In genomic region chr1:74250096-74250495, GRCm38 (mm10) we compare ENCODE assay signal across 15 mouse cellular contexts. TPM values are rescaled to one million over a fixed set of nuclear protein-coding genes. Genes with fewer than 3 reads are reported as not detected.
DNase-seq lines count a peak whose midpoint lies in the region; ATAC-seq and TF ChIP-seq lines count a peak whose summit lies in the region.
"Had no signal": no experiment of that assay in that cellular context is flagged by ENCODE, and none has a peak within 500 bp of the region (broad histone marks: within the 10 kb centered on the region; RNA-seq: fewer than 3 reads in every experiment).

No protein-coding gene starts in this region.

- no peaks in the 10 kb centered on the region for H3K9me3 ChIP-seq in heart, embryonic 12.5 days (replicated peaks)
- H3K9me3 ChIP-seq in liver, embryonic 11.5 days (ENCODE audit: control insufficient read depth, low read length): no peaks in the 10 kb centered on the region
- no peaks in the 10 kb centered on the region for H3K9me3 ChIP-seq in intestine, postnatal 0 days (ENCODE audit: control insufficient read depth)
- no peaks in the 10 kb centered on the region for H3K9me3 ChIP-seq in forebrain, embryonic 11.5 days (ENCODE audit: control insufficient read depth, low read length)
- H3K9me3 ChIP-seq: hindbrain, embryonic 10.5 days; midbrain, embryonic 12.5 days had no signal

- TF ChIP-seq POLR2A in heart, adult 2 months (IDR thresholded peaks at IDR 0.05; ENCODE audit: insufficient read depth, low read depth, low read length): no peak
- TF ChIP-seq POLR2A in liver, adult 2 months (IDR thresholded peaks at IDR 0.05; ENCODE audit: extremely low read depth, insufficient read depth, low read length): no peak
- no peak for TF ChIP-seq POLR2A in small intestine, adult 2 months (IDR thresholded peaks at IDR 0.05; ENCODE audit: low read depth, low read length)

- DNase-seq in heart, adult 2 months: no peak
- peak; percentile 71 for DNase-seq in liver, adult 2 months (ENCODE audit: extremely low read depth, low read depth, low spot score)
- no peak for DNase-seq in liver, embryonic 11.5 days (ENCODE audit: low spot score)
- DNase-seq in forebrain, embryonic 11.5 days (ENCODE audit: low spot score): no peak
- DNase-seq in thymus, postnatal 14 days: no peak
- DNase-seq: adrenal gland, adult 2 months; cerebellum, adult 8-10 months; right cerebral cortex, postnatal 25 days had no signal

- TF ChIP-seq EP300 in heart, adult 2 months (IDR thresholded peaks at IDR 0.05; ENCODE audit: insufficient read depth, low read depth, low read length): no peak

- peak overlapping the region; percentile 21; the same call in 1 of the 2 replicates for H3K27ac ChIP-seq in heart, adult 2 months
- H3K27ac ChIP-seq in heart, embryonic 12.5 days (ENCODE audit: poor library complexity, severe bottlenecking): no peak overlapping the region
- H3K27ac ChIP-seq in liver, adult 2 months (replicated peaks; ENCODE audit: insufficient read depth, low read depth, low read length): peak overlapping the region; percentile 82
- H3K27ac ChIP-seq in liver, embryonic 11.5 days (ENCODE audit: low read depth, low read length): no peak overlapping the region
- peak overlapping the region; percentile 11 for H3K27ac ChIP-seq in intestine, postnatal 0 days (ENCODE audit: low read depth, low read length)
- H3K27ac ChIP-seq in small intestine, adult 2 months (ENCODE audit: insufficient read depth, low read depth, low read length): peak overlapping the region; percentile 99
- no peak overlapping the region for H3K27ac ChIP-seq in forebrain, embryonic 11.5 days (ENCODE audit: low read depth, low read length)
- H3K27ac ChIP-seq: hindbrain, embryonic 10.5 days; midbrain, embryonic 12.5 days had no signal

- peaks cover 21% of the 10 kb centered on the region for H3K4me1 ChIP-seq in heart, adult 2 months (ENCODE audit: control insufficient read depth, insufficient read depth, low read length)
- H3K4me1 ChIP-seq in heart, embryonic 12.5 days (replicated peaks): peaks cover 31% of the 10 kb centered on the region
- H3K4me1 ChIP-seq in liver, adult 2 months (ENCODE audit: control insufficient read depth, insufficient read depth, low read length): peaks cover 20% of the 10 kb centered on the region; the same call in 1 of the 2 replicates
- peaks cover 14% of the 10 kb centered on the region for H3K4me1 ChIP-seq in liver, embryonic 11.5 days (replicated peaks; ENCODE audit: control insufficient read depth, insufficient read depth, low read length)
- H3K4me1 ChIP-seq in intestine, postnatal 0 days (replicated peaks; ENCODE audit: control insufficient read depth, insufficient read depth, low read length): peaks cover 11% of the 10 kb centered on the region
- H3K4me1 ChIP-seq in small intestine, adult 2 months (ENCODE audit: control insufficient read depth, insufficient read depth, insufficient read length, low read length): peaks cover 25% of the 10 kb centered on the region
- no peaks in the 10 kb centered on the region for H3K4me1 ChIP-seq in forebrain, embryonic 11.5 days (replicated peaks; ENCODE audit: control insufficient read depth, insufficient read depth, low read length)
- H3K4me1 ChIP-seq: hindbrain, embryonic 10.5 days had no signal

- no peak overlapping the region for H3K9ac ChIP-seq in heart, adult 2 months (ENCODE audit: low read depth, low read length)
- H3K9ac ChIP-seq in heart, embryonic 12.5 days: no peak overlapping the region
- no peak overlapping the region for H3K9ac ChIP-seq in liver, adult 2 months (ENCODE audit: low read depth, low read length)
- H3K9ac ChIP-seq in liver, embryonic 11.5 days (ENCODE audit: low read depth, low read length): no peak overlapping the region
- H3K9ac ChIP-seq in intestine, postnatal 0 days (ENCODE audit: low read depth, low read length): no peak overlapping the region
- H3K9ac ChIP-seq in forebrain, embryonic 11.5 days (ENCODE audit: low read length): no peak overlapping the region
- H3K9ac ChIP-seq: midbrain, embryonic 12.5 days had no signal

- H3K4me3 ChIP-seq in heart, adult 2 months: no peak overlapping the region
- no peak overlapping the region for H3K4me3 ChIP-seq in heart, embryonic 12.5 days
- H3K4me3 ChIP-seq in liver, adult 2 months (ENCODE audit: insufficient read depth, low read depth, low read length): no peak overlapping the region
- no peak overlapping the region for H3K4me3 ChIP-seq in liver, embryonic 11.5 days (ENCODE audit: low read depth, low read length)
- H3K4me3 ChIP-seq in intestine, postnatal 0 days (ENCODE audit: low read depth, low read length): no peak overlapping the region
- H3K4me3 ChIP-seq in small intestine, adult 2 months (ENCODE audit: low read depth, low read length): no peak overlapping the region
- no peak overlapping the region for H3K4me3 ChIP-seq in forebrain, embryonic 11.5 days (ENCODE audit: low read depth, low read length)
- H3K4me3 ChIP-seq: hindbrain, embryonic 10.5 days; midbrain, embryonic 12.5 days had no signal

- intact Hi-C loops in heart, adult 2 months (cut with DNase I): loop anchor here (2.0 kb wide), 1 partner anchor 13 kb away; the partner anchor contains the start of gene Arpc2

- H3K4me2 ChIP-seq in heart, embryonic 12.5 days: no peak overlapping the region
- no peak overlapping the region for H3K4me2 ChIP-seq in liver, embryonic 11.5 days
- H3K4me2 ChIP-seq in intestine, postnatal 0 days (replicated peaks; ENCODE audit: low read depth): peak overlapping the region; percentile 35; the same call in 1 of the 2 replicates
- no peak overlapping the region for H3K4me2 ChIP-seq in forebrain, embryonic 11.5 days (ENCODE audit: low read depth, low read length, severe bottlenecking)
- H3K4me2 ChIP-seq: midbrain, embryonic 12.5 days had no signal

- no peaks in the 10 kb centered on the region for H3K27me3 ChIP-seq in heart, adult 2 months (ENCODE audit: control insufficient read depth, insufficient read depth, low read length)
- no peaks in the 10 kb centered on the region for H3K27me3 ChIP-seq in heart, embryonic 12.5 days (replicated peaks)
- no peaks in the 10 kb centered on the region for H3K27me3 ChIP-seq in liver, adult 2 months (ENCODE audit: control insufficient read depth, insufficient read depth, low read length)
- no peaks in the 10 kb centered on the region for H3K27me3 ChIP-seq in liver, embryonic 11.5 days (replicated peaks; ENCODE audit: control insufficient read depth, insufficient read depth, low read length)
- H3K27me3 ChIP-seq in intestine, postnatal 0 days (replicated peaks; ENCODE audit: control insufficient read depth, insufficient read depth, low read length): no peaks in the 10 kb centered on the region
- H3K27me3 ChIP-seq in small intestine, adult 2 months (ENCODE audit: control insufficient read depth, insufficient read depth, low read length): no peaks in the 10 kb centered on the region
- no peaks in the 10 kb centered on the region for H3K27me3 ChIP-seq in forebrain, embryonic 11.5 days (ENCODE audit: control insufficient read depth, insufficient read depth, low read length)
- H3K27me3 ChIP-seq: midbrain, embryonic 12.5 days had no signal

- ATAC-seq in heart, embryonic 12.5 days (ENCODE audit: insufficient number of reproducible peaks, low FRiP score): no peak
- ATAC-seq in liver, embryonic 11.5 days (replicated peaks; ENCODE audit: low FRiP score): no peak
- ATAC-seq in intestine, postnatal 0 days: no peak
- ATAC-seq in forebrain, embryonic 11.5 days (replicated peaks; ENCODE audit: low FRiP score): no peak

- H3K36me3 ChIP-seq in heart, adult 2 months (ENCODE audit: control insufficient read depth, insufficient read depth, low read length): peaks cover 60% of the 10 kb centered on the region
- peaks cover 58% of the 10 kb centered on the region for H3K36me3 ChIP-seq in heart, embryonic 12.5 days
- H3K36me3 ChIP-seq in liver, adult 2 months (ENCODE audit: control insufficient read depth, insufficient read depth, low read length): peaks cover 50% of the 10 kb centered on the region
- peaks cover 31% of the 10 kb centered on the region for H3K36me3 ChIP-seq in liver, embryonic 11.5 days (ENCODE audit: control insufficient read depth, insufficient read depth, low read length)
- peaks cover 52% of the 10 kb centered on the region for H3K36me3 ChIP-seq in intestine, postnatal 0 days (ENCODE audit: control insufficient read depth, insufficient read depth)
- peaks cover 66% of the 10 kb centered on the region for H3K36me3 ChIP-seq in small intestine, adult 2 months (ENCODE audit: control insufficient read depth, insufficient read depth, low read length)
- peaks cover 5% of the 10 kb centered on the region; the same call in 1 of the 2 replicates for H3K36me3 ChIP-seq in forebrain, embryonic 11.5 days (ENCODE audit: control insufficient read depth, insufficient read depth, low read length)

- H3K79me2 ChIP-seq in heart, adult 2 months (replicated peaks; ENCODE audit: control insufficient read depth, insufficient read depth, low read length): peaks cover 5% of the 10 kb centered on the region
- H3K79me2 ChIP-seq in liver, adult 2 months (ENCODE audit: control insufficient read depth, insufficient read depth, low read length): peaks cover 19% of the 10 kb centered on the region; the same call in 1 of the 2 replicates

- 79% methylated on average over 4 of the region's 4 CpGs for WGBS in heart, adult 2 months
- WGBS in heart, embryonic 12.5 days: 87% methylated on average over 4 of the region's 4 CpGs
- 53% methylated on average over 4 of the region's 4 CpGs for WGBS in liver, adult 2 months
- 87% methylated on average over 4 of the region's 4 CpGs for WGBS in liver, embryonic 11.5 days
- 64% methylated on average over 4 of the region's 4 CpGs for WGBS in intestine, postnatal 0 days
- 44% methylated on average over 4 of the region's 4 CpGs for WGBS in small intestine, adult 2 months
- WGBS in forebrain, embryonic 11.5 days: 93% methylated on average over 4 of the region's 4 CpGs

- no peak for TF ChIP-seq CTCF in heart, adult 2 months (IDR thresholded peaks at IDR 0.05)
- TF ChIP-seq CTCF in liver, adult 2 months (IDR thresholded peaks at IDR 0.05; ENCODE audit: low read depth, low read length): no peak
- TF ChIP-seq CTCF in intestine, postnatal 0 days (IDR thresholded peaks at IDR 0.05; ENCODE audit: low read depth): no peak
- no peak for TF ChIP-seq CTCF in small intestine, adult 2 months (IDR thresholded peaks at IDR 0.05; ENCODE audit: extremely low read depth, insufficient read length, insufficient replicate concordance, low read depth, low read length)

RNA-seq across cellular contexts. Expression of gene Arpc2, which starts 14.2 kb away (rescaled TPM):
- 100 to 1,000 TPM; 130 to 132 TPM for total RNA-seq in heart, adult 2 months (2021)
- polyA plus RNA-seq in heart, adult 2 months (2012; rRNA removed): 85.5 and 111 TPM in 2 replicates
- polyA plus RNA-seq in heart, embryonic 12.5 days (2016; fragmentation: Nextera tagmentation; extraction: Ambion mirVana): 478 and 484 TPM in 2 replicates
- total RNA-seq in liver, adult 2 months (2014; rRNA removed): 83.4 and 96.3 TPM in 2 replicates
- polyA plus RNA-seq in liver, adult 2 months (2012; rRNA removed): 59.2 and 70.5 TPM in 2 replicates
- polyA plus RNA-seq in liver, embryonic 11.5 days (2014; fragmentation: Nextera tagmentation; extraction: Ambion mirVana): 375 and 384 TPM in 2 replicates
- 528 and 529 TPM in 2 replicates for polyA plus RNA-seq in intestine, postnatal 0 days (2015; fragmentation: Nextera tagmentation; extraction: Ambion mirVana)
- 110 and 323 TPM in 2 replicates for polyA plus RNA-seq in small intestine, adult 2 months (2012; rRNA removed)
- 303 and 310 TPM in 2 replicates for polyA plus RNA-seq in forebrain, embryonic 11.5 days (2014; fragmentation: Nextera tagmentation; extraction: Ambion mirVana)

RNA-seq across cellular contexts. Expression of gene Gpbar1, which starts 28.3 kb away (rescaled TPM):
- not detected for total RNA-seq in heart, adult 2 months (2021)
- 0.14 and 0.15 TPM in 2 replicates for polyA plus RNA-seq in heart, adult 2 months (2012; rRNA removed)
- 0.37 and 0.41 TPM in 2 replicates for polyA plus RNA-seq in heart, embryonic 12.5 days (2016; fragmentation: Nextera tagmentation; extraction: Ambion mirVana)
- not detected in 2 replicates for total RNA-seq in liver, adult 2 months (2014; rRNA removed)
- polyA plus RNA-seq in liver, adult 2 months (2012; rRNA removed): 0.11 and 0.20 TPM in 2 replicates
- polyA plus RNA-seq in liver, embryonic 11.5 days (2014; fragmentation: Nextera tagmentation; extraction: Ambion mirVana): 2.8 and 3.2 TPM in 2 replicates
- polyA plus RNA-seq in intestine, postnatal 0 days (2015; fragmentation: Nextera tagmentation; extraction: Ambion mirVana): 0.78 and 0.93 TPM in 2 replicates
- polyA plus RNA-seq in small intestine, adult 2 months (2012; rRNA removed): 1.8 and 3.1 TPM in 2 replicates
- not detected in 2 replicates for polyA plus RNA-seq in forebrain, embryonic 11.5 days (2014; fragmentation: Nextera tagmentation; extraction: Ambion mirVana)
- total RNA-seq: adrenal gland, adult 2 months; layer of hippocampus, postnatal 14 days; left cerebral cortex, postnatal 36 days had no signal
- polyA plus RNA-seq: midbrain, embryonic 12.5 days had no signal

RNA-seq across cellular contexts. Expression of gene Aamp, which starts 34.4 kb away (rescaled TPM):
- total RNA-seq in heart, adult 2 months (2021): 100 to 1,000 TPM in 1 of 2 experiments, 10 to 100 TPM in 1; 89.3 to 100 TPM
- polyA plus RNA-seq in heart, adult 2 months (2012; rRNA removed): 116 and 135 TPM in 2 replicates
- polyA plus RNA-seq in heart, embryonic 12.5 days (2016; fragmentation: Nextera tagmentation; extraction: Ambion mirVana): 169 and 171 TPM in 2 replicates
- total RNA-seq in liver, adult 2 months (2014; rRNA removed): 112 and 115 TPM in 2 replicates
- polyA plus RNA-seq in liver, adult 2 months (2012; rRNA removed): 156 TPM in 2 replicates
- 190 and 193 TPM in 2 replicates for polyA plus RNA-seq in liver, embryonic 11.5 days (2014; fragmentation: Nextera tagmentation; extraction: Ambion mirVana)
- 130 and 136 TPM in 2 replicates for polyA plus RNA-seq in intestine, postnatal 0 days (2015; fragmentation: Nextera tagmentation; extraction: Ambion mirVana)
- polyA plus RNA-seq in small intestine, adult 2 months (2012; rRNA removed): 81.6 and 160 TPM in 2 replicates
- 185 and 205 TPM in 2 replicates for polyA plus RNA-seq in forebrain, embryonic 11.5 days (2014; fragmentation: Nextera tagmentation; extraction: Ambion mirVana)

RNA-seq across cellular contexts. Expression of gene Pnkd, which starts 34.6 kb away (rescaled TPM):
- 100 to 1,000 TPM; 126 to 140 TPM for total RNA-seq in heart, adult 2 months (2021)
- 104 and 113 TPM in 2 replicates for polyA plus RNA-seq in heart, adult 2 months (2012; rRNA removed)
- polyA plus RNA-seq in heart, embryonic 12.5 days (2016; fragmentation: Nextera tagmentation; extraction: Ambion mirVana): 215 and 216 TPM in 2 replicates
- 28.0 and 34.4 TPM in 2 replicates for total RNA-seq in liver, adult 2 months (2014; rRNA removed)
- 130 and 138 TPM in 2 replicates for polyA plus RNA-seq in liver, adult 2 months (2012; rRNA removed)
- polyA plus RNA-seq in liver, embryonic 11.5 days (2014; fragmentation: Nextera tagmentation; extraction: Ambion mirVana): 79.7 and 84.3 TPM in 2 replicates
- 103 and 107 TPM in 2 replicates for polyA plus RNA-seq in intestine, postnatal 0 days (2015; fragmentation: Nextera tagmentation; extraction: Ambion mirVana)
- 36.9 and 62.6 TPM in 2 replicates for polyA plus RNA-seq in small intestine, adult 2 months (2012; rRNA removed)
- polyA plus RNA-seq in forebrain, embryonic 11.5 days (2014; fragmentation: Nextera tagmentation; extraction: Ambion mirVana): 95.3 and 98.4 TPM in 2 replicates

RNA-seq across cellular contexts. Expression of gene Tmbim1, which starts 55.3 kb away (rescaled TPM):
- total RNA-seq in heart, adult 2 months (2021): 10 to 100 TPM; 41.3 to 48.1 TPM
- polyA plus RNA-seq in heart, adult 2 months (2012; rRNA removed): 97.1 and 148 TPM in 2 replicates
- 41.1 and 42.9 TPM in 2 replicates for polyA plus RNA-seq in heart, embryonic 12.5 days (2016; fragmentation: Nextera tagmentation; extraction: Ambion mirVana)
- total RNA-seq in liver, adult 2 months (2014; rRNA removed): 26.1 and 31.5 TPM in 2 replicates
- polyA plus RNA-seq in liver, adult 2 months (2012; rRNA removed): 89.8 and 101 TPM in 2 replicates
- polyA plus RNA-seq in liver, embryonic 11.5 days (2014; fragmentation: Nextera tagmentation; extraction: Ambion mirVana): 21.7 and 22.9 TPM in 2 replicates
- polyA plus RNA-seq in intestine, postnatal 0 days (2015; fragmentation: Nextera tagmentation; extraction: Ambion mirVana): 47.4 and 49.1 TPM in 2 replicates
- polyA plus RNA-seq in small intestine, adult 2 months (2012; rRNA removed): 497 and 689 TPM in 2 replicates
- polyA plus RNA-seq in forebrain, embryonic 11.5 days (2014; fragmentation: Nextera tagmentation; extraction: Ambion mirVana): 6.9 and 8.2 TPM in 2 replicates

Comparison
In these comparisons a context has a peak if more than half of its experiments do, and no peak if none do; other contexts are left out.
1. H3K27ac ChIP-seq: peak in heart, adult 2 months (single experiment), liver, adult 2 months (single experiment), intestine, postnatal 0 days (single experiment) and small intestine, adult 2 months (single experiment); none in heart, embryonic 12.5 days (single experiment), liver, embryonic 11.5 days (single experiment) and forebrain, embryonic 11.5 days (single experiment).